Mouse (Mus musculus) adrenal gland, postnatal 36 days (tissue): ENCODE results near the gene Pdcd5. TPM values are rescaled to one million over a fixed set of nuclear protein-coding genes. Genes with fewer than 3 reads are reported as not detected.

Experiments used
- DNase-seq, 2 experiments: peaks; one replicate each; pipeline ENCODE4 v3.0.0; 2021; ENCODE audit warnings: mixed read lengths in 1 of 2
- long read RNA-seq, 2 experiments: library from polyadenylated mRNA; stranded (forward); transcript quantifications; one replicate each; pipeline ENCODE4 v2.0.0; 2021; ENCODE audit warnings: borderline sequencing depth in 2 of 2
- total RNA-seq, 2 experiments: library from RNA; stranded (reverse); gene quantifications; 2 replicates each; pipeline ENCODE4 v1.2.3; 2021

Pdcd5 gene
- total RNA-seq = 10 to 100 TPM; 70.3 to 90.1 TPM
- long read RNA-seq, experiment 1, transcript Pdcd5-201 (6 exons, 684 nt) = major isoform, 95 of 109 reads
- long read RNA-seq, experiment 1, partial matches to known transcripts = 7 of 109 reads
- long read RNA-seq, experiment 1, other reads (novel, unspliced or antisense) = 3 of 109 reads
- long read RNA-seq, experiment 2, transcript Pdcd5-201 (6 exons, 684 nt) = major isoform, 48 of 49 reads
- long read RNA-seq, experiment 2, partial matches to known transcripts = 0 of 49 reads
- long read RNA-seq, experiment 2, other reads (novel, unspliced or antisense) = 1 of 49 reads

DNA sequence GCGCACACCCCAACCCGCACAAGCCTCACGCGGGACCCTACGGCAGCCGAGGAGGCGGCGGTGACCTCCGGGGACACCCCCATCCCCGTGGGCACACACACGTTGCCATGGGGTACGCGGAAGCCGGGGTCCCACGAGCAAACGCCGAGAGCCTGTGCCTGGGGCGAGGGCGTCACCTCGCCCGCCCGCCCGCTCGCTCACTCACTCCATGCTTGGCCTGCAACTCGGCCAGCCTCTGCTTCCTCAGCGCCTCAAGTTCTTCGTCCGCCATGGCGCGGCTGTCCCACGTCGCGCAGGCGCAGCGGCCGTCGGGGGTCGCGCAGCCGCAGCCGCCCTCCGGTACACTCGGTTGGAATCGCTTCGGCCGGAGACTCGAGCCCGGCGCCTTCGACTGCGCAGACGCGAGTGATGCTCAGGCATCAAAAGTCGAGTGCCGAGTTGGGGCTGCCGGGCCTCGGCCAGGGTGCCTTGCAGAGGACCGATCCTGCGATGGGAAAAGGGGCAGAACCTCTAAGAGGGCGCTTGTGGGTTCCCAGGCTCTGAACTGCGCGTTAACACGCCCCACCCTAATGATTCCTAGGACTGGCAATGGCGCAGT, at the start of gene Pdcd5:
TSS of gene Pdcd5 (minus strand) at position 421 of the 598 bp plus-strand sequence.
- peak; percentile 98 for DNase-seq

- DNase-seq = no peak
Measured at GRCm38 (mm10) chr7:35692641-35693040, 45.3 kb upstream of the Pdcd5 start.

GRCm38 (mm10) chr7:35692117-35692516, 44.8 kb upstream of the Pdcd5 start:
- DNase-seq = no peak

- DNase-seq = no peak
Measured at GRCm38 (mm10) chr7:35688781-35689349, 41.5 kb upstream of the Pdcd5 start.

DNA sequence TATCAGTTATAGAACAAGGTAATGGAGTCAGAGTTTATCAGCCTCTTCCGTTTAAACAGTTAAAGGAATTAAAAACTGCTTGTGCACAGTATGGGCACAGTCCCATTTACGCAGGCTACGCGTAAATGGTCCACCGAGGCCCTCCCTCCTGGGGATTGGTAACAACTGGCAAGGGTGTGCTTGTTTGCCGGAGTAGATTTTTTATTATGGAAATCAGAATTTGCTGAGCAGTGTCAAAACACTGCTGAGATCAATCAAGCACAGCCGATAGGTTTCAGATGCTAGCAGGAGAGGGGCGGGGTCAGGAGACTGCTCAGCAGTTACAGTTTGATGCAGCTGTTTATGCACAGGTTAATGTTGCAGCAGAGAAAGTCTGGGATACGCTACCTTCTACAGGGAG, 41.0 kb upstream of the Pdcd5 start:
- DNase-seq = no peak

GRCm38 (mm10) chr7:35687229-35687628, 39.9 kb upstream of the Pdcd5 start:
- peak; percentile 58 to 61 for DNase-seq

GRCm38 (mm10) chr7:35686756-35687155, 39.4 kb upstream of the Pdcd5 start:
- peak; percentile 73 to 82 for DNase-seq

GRCm38 (mm10) chr7:35686216-35686615, 38.9 kb upstream of the Pdcd5 start:
- DNase-seq = peak in 1 of 2 experiments; percentile 30

GRCm38 (mm10) chr7:35683409-35684122, 36.2 kb upstream of the Pdcd5 start:
- DNase-seq = no peak

DNA sequence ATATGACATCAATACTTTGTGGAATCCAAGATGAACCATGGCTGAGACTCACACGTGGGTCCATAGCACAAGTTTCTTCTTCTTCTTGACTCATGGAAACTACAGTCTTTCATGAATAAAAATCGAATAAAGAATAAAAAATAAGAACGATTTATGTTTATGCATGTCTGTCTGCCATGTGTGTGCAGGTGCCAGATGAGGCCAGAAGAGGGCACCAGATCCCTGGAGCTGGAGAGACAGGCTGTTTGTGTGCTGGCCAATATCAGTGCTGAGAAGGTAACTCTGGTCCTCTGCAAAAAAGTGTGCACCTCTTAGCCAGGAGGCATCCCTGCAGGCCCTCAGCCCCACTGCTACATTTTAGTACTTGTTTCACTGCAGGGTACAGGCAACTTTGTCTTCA, 34.2 kb upstream of the Pdcd5 start:
- no peak for DNase-seq

DNA sequence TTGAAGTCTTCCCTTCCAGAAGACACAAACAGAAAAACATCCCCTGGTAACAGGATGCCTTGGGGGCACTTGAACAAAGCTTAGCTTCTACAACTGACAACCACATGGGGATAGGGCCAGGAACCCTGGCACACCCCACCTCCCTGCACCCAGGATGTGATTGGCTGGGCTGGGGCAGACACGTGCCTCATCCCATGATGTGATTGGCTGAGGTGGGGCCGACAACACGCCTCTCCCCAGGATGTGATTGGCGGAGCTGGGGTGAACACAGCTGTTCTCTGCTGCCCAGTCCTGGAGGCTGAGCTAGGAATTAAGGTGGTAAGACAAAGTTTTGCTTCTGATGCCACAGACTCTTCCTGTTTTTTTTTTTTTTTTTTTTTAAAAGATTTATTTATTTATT, 31.7 kb upstream of the Pdcd5 start:
- no peak for DNase-seq

- no peak for DNase-seq
Measured at GRCm38 (mm10) chr7:35668066-35669041, 21.0 kb upstream of the Pdcd5 start.

DNA sequence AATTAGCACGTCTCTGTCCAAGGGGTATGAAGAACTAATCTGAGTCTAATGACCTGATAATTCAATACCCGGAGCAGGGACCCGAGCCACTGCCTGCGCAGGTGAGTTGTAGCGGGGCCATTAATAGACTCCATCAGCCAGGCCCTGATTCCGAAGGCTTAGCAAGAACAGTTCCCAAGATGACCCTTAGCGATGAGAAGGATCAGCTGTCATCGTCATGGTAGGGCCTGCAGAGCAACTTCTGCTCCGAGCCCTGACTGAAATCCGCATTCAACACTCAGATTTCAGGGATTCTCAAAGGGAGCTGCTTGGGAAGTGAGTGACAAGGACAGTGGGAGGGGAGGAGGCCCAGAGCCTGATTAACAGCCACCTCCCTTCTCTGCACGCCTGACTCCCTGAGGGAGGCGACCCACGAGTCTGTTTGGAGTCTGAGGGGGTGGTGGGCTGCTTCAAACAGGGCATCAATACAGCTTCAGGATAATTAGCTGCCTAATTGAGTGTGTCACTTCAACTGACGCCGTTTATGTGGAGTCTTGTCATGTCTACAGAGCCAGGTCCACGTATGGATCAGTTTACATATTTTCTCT, 16.6 kb upstream of the Pdcd5 start:
- no peak for DNase-seq

- DNase-seq = peak; percentile 19 to 39
Measured at GRCm38 (mm10) chr7:35659173-35659572, 11.9 kb upstream of the Pdcd5 start.

DNA sequence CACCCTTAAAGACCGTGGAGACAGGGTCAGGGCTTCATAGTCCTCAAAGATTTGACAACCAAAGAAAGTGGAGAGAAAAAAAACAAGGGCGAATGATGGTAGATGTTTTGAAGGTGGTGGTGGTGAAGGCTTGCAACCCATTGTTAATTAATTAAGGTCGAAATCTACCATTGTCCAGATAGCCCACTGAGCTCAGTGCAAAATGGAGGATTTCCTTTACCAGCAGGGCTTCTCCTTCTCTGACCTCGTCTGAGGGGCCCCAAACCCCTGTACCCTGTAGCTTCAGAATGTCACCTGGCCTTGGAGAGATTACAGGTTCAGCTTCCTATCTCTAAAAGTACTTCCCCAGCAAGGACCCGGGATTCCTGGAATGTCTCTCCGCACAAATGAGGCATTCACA, 10.5 kb upstream of the Pdcd5 start:
- DNase-seq = no peak

GRCm38 (mm10) chr7:35651583-35652270, 4.4 kb upstream of the Pdcd5 start:
- no peak for DNase-seq

GRCm38 (mm10) chr7:35650716-35651410, 3.5 kb upstream of the Pdcd5 start:
- DNase-seq = no peak

DNA sequence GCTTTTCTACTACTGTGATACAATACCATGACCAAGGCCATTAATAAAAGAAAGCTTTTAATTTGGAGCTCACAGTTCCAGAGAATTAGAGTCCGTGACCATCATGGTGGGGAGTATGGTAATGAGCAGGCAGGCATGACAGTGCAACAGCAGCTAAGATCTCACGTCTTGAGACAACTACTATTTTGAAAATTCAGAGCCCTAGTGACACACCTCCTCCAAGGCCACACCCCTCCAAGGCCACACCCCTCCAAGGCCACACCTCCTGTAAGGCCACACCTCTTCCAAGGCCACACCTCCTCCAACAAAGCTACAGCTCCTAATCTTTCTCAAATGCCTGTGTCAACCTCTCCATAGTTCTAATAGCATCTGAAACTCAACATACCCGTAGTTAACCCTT, 1.8 kb upstream of the Pdcd5 start:
- DNase-seq = peak; percentile 39 to 57

GRCm38 (mm10) chr7:35648239-35649069, 1.1 kb upstream of the Pdcd5 start:
- no peak for DNase-seq
